ENCODE assay signal across 9 mouse cellular contexts in the genomic region with DNA sequence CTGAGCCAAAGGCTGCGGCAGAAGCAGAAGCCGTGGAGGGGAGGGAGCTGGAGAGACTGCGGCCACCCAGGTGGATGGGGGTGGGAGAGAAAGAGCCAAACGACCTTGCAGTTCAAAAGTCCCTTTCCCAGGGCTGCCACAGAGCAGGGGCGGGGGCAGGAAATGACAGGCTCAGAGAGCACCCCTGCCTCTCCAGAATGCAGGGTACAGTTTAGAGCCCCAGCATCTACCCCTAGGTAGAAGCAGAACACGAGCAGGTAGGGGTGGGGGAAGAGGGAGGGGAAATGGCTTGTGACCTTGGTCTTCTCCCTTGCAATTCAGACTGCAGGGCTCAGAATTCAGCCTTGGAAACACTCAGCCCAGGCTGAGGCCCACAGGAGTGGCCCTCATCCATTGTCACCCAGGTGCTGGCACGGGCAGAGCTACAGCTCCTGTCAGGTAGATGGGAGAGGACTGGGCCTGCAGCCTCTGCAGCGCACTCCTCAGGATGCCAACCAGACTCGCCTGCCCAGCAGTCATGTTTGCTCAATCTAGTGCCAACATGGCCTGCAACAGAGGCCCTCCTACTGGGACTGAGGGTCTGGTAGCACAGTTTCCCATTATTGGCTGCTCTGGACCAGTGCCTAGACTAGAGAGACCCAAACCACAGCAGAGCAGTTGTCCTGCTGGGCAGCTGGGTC. TPM values are rescaled to one million over a fixed set of nuclear protein-coding genes. Genes with fewer than 3 reads are reported as not detected.
DNase-seq lines count a peak whose midpoint lies in the region; ATAC-seq and TF ChIP-seq lines count a peak whose summit lies in the region.
"Had no signal": no experiment of that assay in that cellular context is flagged by ENCODE, and none has a peak within 500 bp of the region (broad histone marks: within the 10 kb centered on the region; RNA-seq: fewer than 3 reads in every experiment).

No protein-coding gene starts in this region.

- H3K4me1 ChIP-seq in heart, embryonic 15.5 days (replicated peaks), result peaks cover 35% of the 10 kb centered on the region
- peaks cover 10% of the 10 kb centered on the region for H3K4me1 ChIP-seq in stomach, postnatal 0 days (replicated peaks; ENCODE audit: control insufficient read depth, insufficient read depth)

- WGBS in heart, embryonic 15.5 days, result 41% methylated on average over 9 of the region's 9 CpGs
- 38% methylated on average over 9 of the region's 9 CpGs for WGBS in stomach, postnatal 0 days

- H3K27me3 ChIP-seq in heart, embryonic 15.5 days, result no peaks in the 10 kb centered on the region
- no peaks in the 10 kb centered on the region for H3K27me3 ChIP-seq in stomach, postnatal 0 days (ENCODE audit: control insufficient read depth, insufficient read depth, low read length)
- H3K27me3 ChIP-seq: embryonic facial prominence, embryonic 15.5 days had no signal

- peak overlapping the region; percentile 58 for H3K27ac ChIP-seq in heart, embryonic 15.5 days
- H3K27ac ChIP-seq in stomach, postnatal 0 days (replicated peaks), result peak overlapping the region; percentile 20; the same call in 1 of the 2 replicates

- H3K9me3 ChIP-seq in heart, embryonic 15.5 days (replicated peaks), result no peaks in the 10 kb centered on the region
- H3K9me3 ChIP-seq in stomach, postnatal 0 days (ENCODE audit: control insufficient read depth, low read length), result no peaks in the 10 kb centered on the region
- H3K9me3 ChIP-seq: embryonic facial prominence, embryonic 15.5 days had no signal

- DNase-seq in cerebellum, adult 11-12 months, result peak; percentile 73
- no peak for DNase-seq in cerebellum, postnatal 4 days (ENCODE audit: low spot score in 2 of 2)
- DNase-seq in Muller cell, postnatal 12 days (ENCODE audit: inconsistent ontology term), result peak; percentile 42
- peak; percentile 72 to 90 for DNase-seq in kidney, postnatal 25 days
- no peak for DNase-seq in stomach, postnatal 0 days (ENCODE audit: low spot score)
- no peak for DNase-seq in right cerebral cortex, postnatal 14 days

- peak overlapping the region; percentile 20; the same call in 1 of the 2 replicates for H3K4me2 ChIP-seq in heart, embryonic 15.5 days
- H3K4me2 ChIP-seq in stomach, postnatal 0 days (replicated peaks; ENCODE audit: low read depth), result no peak overlapping the region
- H3K4me2 ChIP-seq: embryonic facial prominence, embryonic 15.5 days had no signal

- TF ChIP-seq EP300 in stomach, postnatal 0 days (optimal IDR thresholded peaks at IDR 0.05), result no peak

- no peak for TF ChIP-seq CTCF in stomach, postnatal 0 days (IDR thresholded peaks at IDR 0.05; ENCODE audit: low read depth)

- ATAC-seq in heart, embryonic 15.5 days (replicated peaks; ENCODE audit: insufficient number of reproducible peaks, insufficient read depth, low FRiP score, low read depth), result no peak; the same call in 1 of the 2 replicates
- ATAC-seq in stomach, postnatal 0 days (ENCODE audit: low FRiP score, low TSS enrichment), result no peak
- no peak for ATAC-seq in frontal cortex, adult (ENCODE audit: low TSS enrichment)

- 0 out of 2 replicates have a peak, but pooled peaks cover 4% of the 10 kb centered on the region for H3K36me3 ChIP-seq in heart, embryonic 15.5 days
- peaks cover 2% of the 10 kb centered on the region; the same call in 1 of the 2 replicates for H3K36me3 ChIP-seq in stomach, postnatal 0 days (ENCODE audit: control insufficient read depth, insufficient read depth, low read length)
- H3K36me3 ChIP-seq: embryonic facial prominence, embryonic 15.5 days had no signal

- H3K9ac ChIP-seq in heart, embryonic 15.5 days, result 0 out of 2 replicates have a peak overlapping the region, but pooled peaks have one; percentile 19
- H3K9ac ChIP-seq in stomach, postnatal 0 days (ENCODE audit: low read length), result no peak overlapping the region
- H3K9ac ChIP-seq: embryonic facial prominence, embryonic 15.5 days had no signal

- H3K4me3 ChIP-seq in heart, embryonic 15.5 days, result no peak overlapping the region
- no peak overlapping the region for H3K4me3 ChIP-seq in stomach, postnatal 0 days (ENCODE audit: low read depth, low read length)
- H3K4me3 ChIP-seq: embryonic facial prominence, embryonic 15.5 days had no signal

RNA-seq across cellular contexts. Expression of a gene that starts 17.7 kb away (rescaled TPM):
- polyA plus RNA-seq in heart, embryonic 15.5 days (2015; fragmentation: Nextera tagmentation; extraction: Ambion mirVana), result 10.2 and 16.0 TPM in 2 replicates
- polyA plus RNA-seq in stomach, postnatal 0 days (2015; fragmentation: Nextera tagmentation; extraction: Ambion mirVana), result 11.8 and 12.3 TPM in 2 replicates

RNA-seq across cellular contexts. Expression of a gene that starts 36.3 kb away (rescaled TPM):
- 10.2 and 12.5 TPM in 2 replicates for polyA plus RNA-seq in heart, embryonic 15.5 days (2015; fragmentation: Nextera tagmentation; extraction: Ambion mirVana)
- polyA plus RNA-seq in stomach, postnatal 0 days (2015; fragmentation: Nextera tagmentation; extraction: Ambion mirVana), result 10.0 and 13.1 TPM in 2 replicates

Comparison
In these comparisons a context has a peak if more than half of its experiments do, and no peak if none do; other contexts are left out.
1. DNase-seq: peak in cerebellum, adult 11-12 months (single experiment), Muller cell, postnatal 12 days (single experiment) and kidney, postnatal 25 days (2 of 2); none in cerebellum, postnatal 4 days (0 of 2), stomach, postnatal 0 days (single experiment) and right cerebral cortex, postnatal 14 days (single experiment).